Mouse (Mus musculus) gastrocnemius, adult 18-20 months (tissue): Measurements from ENCODE around the gene Dnmt3b. TPM values are rescaled to one million over a fixed set of nuclear protein-coding genes. Genes with fewer than 3 reads are reported as not detected.
A peak's percentile ranks its signal among the peaks of the same experiment; 100 is the strongest.
"Not testable (repeated sequence)": the region's sequence is repeated elsewhere in the genome, so short reads cannot be mapped to it uniquely, and the experiment has no call there.

Experiments used
- DNase-seq: peaks from one replicate; pipeline ENCODE4 v3.0.0; 2021; ENCODE audit warnings: low spot score
- total RNA-seq, 2 experiments: library from RNA; stranded (reverse); gene quantifications; 2 replicates each; pipeline ENCODE4 v1.2.3; 2021

Dnmt3b gene
- total RNA-seq, 2 experiments from 2014 or later, result 0.34 to 0.90 TPM

- no peak for DNase-seq
These were observed 16.0 kb upstream of the Dnmt3b start for GRCm38 (mm10) chr2:153633259-153633658.

GRCm38 (mm10) chr2:153638977-153639680 lies 10.1 kb upstream of the Dnmt3b start:
- no peak for DNase-seq

GRCm38 (mm10) chr2:153642496-153642895 lies 6.8 kb upstream of the Dnmt3b start:
- DNase-seq, result no peak

DNA sequence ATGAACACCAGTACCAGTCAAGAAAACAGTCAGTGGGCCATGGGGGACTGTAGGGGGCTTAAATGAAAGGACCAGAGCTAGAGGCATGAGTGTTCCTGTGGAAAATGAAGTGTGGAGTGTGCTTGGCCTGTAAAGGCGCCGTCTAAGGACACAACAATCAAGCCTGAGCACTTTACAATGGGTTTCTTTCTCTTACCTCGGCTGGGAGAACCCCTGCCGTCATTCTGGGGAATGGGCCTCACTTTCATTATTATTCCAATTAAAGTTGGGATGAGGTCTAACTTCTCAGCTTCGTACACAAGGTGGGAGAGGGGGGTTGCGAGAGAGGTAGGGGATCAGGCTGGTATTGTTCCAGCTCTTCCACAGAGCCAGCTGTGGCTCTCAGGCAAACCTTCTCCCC lies 6.3 kb upstream of the Dnmt3b start:
- no peak for DNase-seq

DNA sequence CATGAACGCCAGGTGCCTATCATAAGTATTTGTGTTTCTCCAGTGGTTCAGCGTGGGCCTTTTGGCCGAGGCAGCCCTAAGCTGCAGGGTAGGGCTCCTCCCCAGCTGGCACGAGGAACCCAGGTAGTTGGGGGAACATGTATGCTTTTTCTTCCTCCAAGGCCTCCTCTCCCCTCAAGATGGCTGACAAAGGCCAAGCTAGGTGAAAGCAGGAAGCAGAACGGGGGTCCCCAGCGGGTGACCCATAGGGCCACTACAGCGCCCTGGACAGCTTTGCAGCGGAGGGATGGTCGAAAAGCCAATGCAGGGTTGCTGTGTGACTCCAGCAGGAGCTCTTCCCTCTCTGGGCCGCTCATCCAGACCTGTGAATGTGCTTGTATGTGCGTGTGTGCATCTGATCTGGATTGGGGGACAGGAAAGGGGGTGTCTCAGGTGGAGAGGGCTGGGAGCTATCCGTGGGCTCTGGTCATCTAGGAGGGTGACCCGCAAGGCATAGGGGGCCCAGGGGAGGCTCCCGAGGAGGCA lies 415 bp upstream of the Dnmt3b start:
- DNase-seq, result no peak

- DNase-seq, result no peak
These were observed 901 bp downstream of the Dnmt3b start for GRCm38 (mm10) chr2:153650014-153650687.

DNA sequence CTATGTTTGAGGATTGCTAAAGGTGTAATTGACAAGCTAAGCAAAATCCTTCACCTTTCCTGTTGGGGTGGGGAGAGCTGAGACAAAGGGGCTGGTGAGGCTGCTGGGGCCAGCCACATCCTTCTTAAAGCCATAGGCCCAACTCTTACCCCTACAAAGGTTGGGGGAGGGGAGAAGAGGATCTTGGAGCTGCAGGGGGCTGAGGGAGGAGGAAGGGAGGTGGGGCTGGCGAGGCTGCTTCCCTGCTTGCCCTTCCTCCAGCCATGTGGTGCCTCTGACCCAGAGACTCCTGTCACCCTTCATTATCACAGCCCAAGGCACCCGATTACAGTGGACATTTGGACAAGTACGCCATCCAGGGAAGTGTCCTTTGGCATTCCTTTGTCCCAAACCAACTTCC lies 2.4 kb downstream of the Dnmt3b start:
- DNase-seq, result no peak

DNA sequence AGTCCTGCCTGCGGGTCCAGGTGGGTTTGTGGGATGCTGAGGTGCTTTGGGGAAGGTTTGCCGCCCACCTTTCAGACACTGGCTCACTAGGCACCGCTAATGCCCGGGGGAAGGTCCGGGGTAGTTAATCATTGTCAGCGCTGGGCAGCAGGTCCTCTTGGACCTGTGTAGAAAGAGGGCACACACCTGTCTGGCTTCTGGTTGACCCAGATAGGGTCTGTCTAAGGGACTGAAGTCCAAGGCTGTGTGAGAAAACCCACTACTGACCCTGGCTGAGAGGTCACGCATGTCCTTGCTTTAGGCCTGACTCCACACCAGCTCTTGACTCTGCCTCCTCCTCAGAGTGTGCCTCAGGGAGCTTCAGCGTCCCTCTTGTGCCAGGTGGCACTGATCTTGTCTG lies 8.4 kb downstream of the Dnmt3b start:
- not testable (repeated sequence) for DNase-seq

DNA sequence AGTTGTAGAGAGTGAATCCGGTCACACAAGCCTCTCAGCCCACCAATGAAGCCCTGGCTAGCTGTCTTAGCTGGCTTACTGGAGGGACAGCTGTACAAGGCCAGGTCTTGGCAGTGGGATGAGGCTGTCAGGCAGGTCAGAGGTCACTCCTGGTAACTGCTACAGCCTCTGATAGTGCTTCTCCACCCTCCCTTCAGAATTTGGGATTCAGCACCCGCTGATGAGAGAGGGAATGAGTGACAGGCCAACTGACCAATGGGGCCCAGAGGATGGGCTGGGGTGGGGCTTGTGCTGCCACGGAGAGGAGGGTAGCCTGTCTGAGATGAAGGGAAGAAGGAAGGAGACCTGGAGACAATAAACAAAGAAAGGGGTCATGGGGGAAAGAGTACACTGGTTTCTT lies 11.4 kb downstream of the Dnmt3b start:
- DNase-seq, result no peak

GRCm38 (mm10) chr2:153665401-153665800 lies 16.2 kb downstream of the Dnmt3b start:
- DNase-seq, result no peak

DNA sequence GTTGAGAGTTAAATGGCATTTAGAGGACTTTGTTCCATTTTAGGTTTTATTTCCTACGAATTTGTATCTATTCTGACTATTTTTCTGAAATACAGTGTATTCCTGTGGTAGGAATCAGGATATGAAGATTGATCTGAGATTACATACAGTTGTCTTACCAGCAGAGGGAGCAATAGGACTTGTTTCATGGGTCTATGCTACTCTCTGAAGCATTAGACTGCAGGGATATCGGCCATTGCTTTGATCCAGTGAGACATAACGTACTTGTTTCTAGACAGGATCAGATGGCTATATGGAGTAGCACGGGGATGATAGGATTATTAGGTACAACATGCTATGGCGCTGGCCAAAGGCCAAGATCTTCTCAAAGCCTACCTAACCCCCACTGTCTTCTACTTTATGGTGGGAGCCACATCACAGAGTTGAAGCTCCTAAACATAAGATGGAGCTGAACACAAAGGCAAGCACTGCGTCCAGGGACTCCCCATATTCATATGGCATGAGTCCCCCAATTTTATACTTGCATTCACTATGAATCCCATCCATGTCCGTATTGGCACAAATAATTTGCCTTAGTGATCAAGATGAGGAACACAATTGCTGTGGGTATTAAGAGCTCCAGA lies 19.6 kb downstream of the Dnmt3b start:
- peak; percentile 37 for DNase-seq

DNA sequence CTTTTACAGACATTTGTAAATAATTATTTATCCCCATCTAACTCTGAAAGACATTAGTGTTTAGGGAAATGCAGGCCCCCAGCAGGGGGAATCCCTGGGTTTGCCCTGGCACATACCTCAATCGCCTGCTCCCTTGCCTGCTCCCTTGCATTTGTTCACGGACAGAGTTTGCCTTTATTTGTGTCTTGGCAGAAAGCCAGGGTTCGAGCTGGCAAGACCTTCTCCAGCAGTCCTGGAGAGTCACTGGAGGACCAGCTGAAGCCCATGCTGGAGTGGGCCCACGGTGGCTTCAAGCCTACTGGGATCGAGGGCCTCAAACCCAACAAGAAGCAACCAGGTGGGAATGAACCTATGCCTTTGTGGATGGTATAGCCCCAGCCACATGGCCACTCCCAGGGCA lies 20.9 kb downstream of the Dnmt3b start:
- no peak for DNase-seq

- no peak for DNase-seq
These were observed 23.4 kb downstream of the Dnmt3b start for GRCm38 (mm10) chr2:153672619-153673018.

- not testable (repeated sequence) for DNase-seq
These were observed 26.1 kb downstream of the Dnmt3b start for GRCm38 (mm10) chr2:153675364-153675763.

GRCm38 (mm10) chr2:153676944-153677343 lies 27.7 kb downstream of the Dnmt3b start:
- DNase-seq, result no peak

- no peak for DNase-seq
These were observed 28.3 kb downstream of the Dnmt3b start for GRCm38 (mm10) chr2:153677550-153677949.

DNA sequence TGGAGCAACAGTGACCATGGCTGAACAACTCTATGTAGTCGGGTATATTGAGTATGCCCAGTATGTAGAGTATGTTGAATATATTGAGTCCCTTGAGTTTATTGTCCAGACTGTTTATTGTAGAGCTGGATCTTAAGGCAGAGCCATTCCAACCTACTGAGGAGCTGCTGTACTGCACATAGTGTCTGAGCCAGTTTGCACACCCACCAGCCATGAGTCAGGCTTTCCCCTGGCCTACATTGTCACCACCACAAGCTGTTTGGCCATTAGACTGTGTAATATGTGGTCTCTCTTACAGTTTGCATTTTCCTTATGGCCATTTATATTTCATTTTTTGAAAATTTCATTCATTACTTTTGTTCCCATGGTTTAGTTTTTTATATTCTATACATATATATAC lies 30.7 kb downstream of the Dnmt3b start:
- no peak for DNase-seq

- DNase-seq, result not testable (repeated sequence)
These were observed 44.2 kb downstream of the Dnmt3b start for GRCm38 (mm10) chr2:153693413-153693812.

DNA sequence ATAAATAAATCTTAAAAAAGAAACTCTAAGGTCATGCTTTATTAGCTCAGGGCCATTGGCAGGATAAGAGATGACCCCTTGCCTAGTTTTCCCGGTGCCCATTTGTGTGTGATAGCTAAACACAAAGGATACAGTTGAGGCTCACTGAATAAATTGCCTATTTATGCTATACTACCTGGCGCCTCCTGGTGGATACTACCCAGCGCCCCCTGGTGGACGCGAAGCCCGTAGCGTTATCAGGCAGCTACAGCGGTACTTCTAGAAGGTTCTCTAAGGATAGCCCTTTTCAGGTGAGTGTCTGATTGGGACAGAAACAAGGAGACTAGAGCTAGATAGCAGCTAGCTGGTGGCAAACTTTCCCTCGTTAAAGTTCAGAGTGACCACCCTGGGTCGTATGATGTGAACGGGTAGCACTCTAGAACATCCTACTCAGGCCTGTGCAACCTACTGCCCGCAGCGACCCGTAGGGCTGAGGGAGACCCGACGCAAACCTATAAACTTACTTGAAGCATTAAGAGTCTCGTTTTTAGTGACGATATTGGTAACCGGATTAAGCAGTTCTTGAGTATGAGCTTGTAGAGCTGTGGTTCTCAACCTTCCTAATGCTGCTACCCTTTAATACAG lies 45.3 kb downstream of the Dnmt3b start:
- peak; percentile 20 for DNase-seq

DNA sequence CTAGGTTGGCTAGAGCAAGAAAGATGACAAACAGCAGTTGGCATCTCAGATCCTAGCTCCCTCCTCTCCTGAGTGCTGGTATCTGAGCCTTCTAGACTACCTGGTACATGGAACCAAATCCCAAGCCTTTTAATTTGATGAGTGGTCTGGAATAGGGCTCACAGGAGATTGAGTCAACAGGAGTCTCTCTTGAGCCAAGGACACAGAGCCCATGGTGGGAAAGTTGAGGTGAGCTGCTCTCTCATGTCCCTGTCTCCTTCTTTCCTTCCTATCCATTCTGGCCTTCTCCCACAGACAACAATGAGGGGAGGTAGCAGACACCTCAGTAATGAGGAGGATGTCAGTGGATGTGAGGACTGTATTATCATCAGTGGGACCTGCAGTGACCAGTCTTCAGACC lies 47.1 kb downstream of the Dnmt3b start, which contains the start of gene Dnmt3c:
Gene Dnmt3c (plus strand): TSS at position 301 of the 400 bp plus-strand sequence.
- DNase-seq, result no peak

GRCm38 (mm10) chr2:153703389-153703788 lies 54.1 kb downstream of the Dnmt3b start:
- no peak for DNase-seq
